Mouse (Mus musculus) bone marrow, adult 2 months (tissue): Measurements from ENCODE around the gene Car5a.

Experiments
- CTCF ChIP-seq: fragments of 200-500 bp; IDR thresholded peaks from 2 replicates; pipeline ENCODE4 v1.5.1; 2011; ENCODE audit warnings: low read length, control low read depth; ENCODE audit not compliant: control insufficient read depth, insufficient read depth
- POLR2A ChIP-seq: fragments of 200-500 bp; IDR thresholded peaks from 2 replicates; pipeline ENCODE4 v1.6.1; 2011; ENCODE audit warnings: low read depth, mild to moderate bottlenecking, control low read depth, low read length, borderline replicate concordance; ENCODE audit not compliant: control insufficient read depth

DNA sequence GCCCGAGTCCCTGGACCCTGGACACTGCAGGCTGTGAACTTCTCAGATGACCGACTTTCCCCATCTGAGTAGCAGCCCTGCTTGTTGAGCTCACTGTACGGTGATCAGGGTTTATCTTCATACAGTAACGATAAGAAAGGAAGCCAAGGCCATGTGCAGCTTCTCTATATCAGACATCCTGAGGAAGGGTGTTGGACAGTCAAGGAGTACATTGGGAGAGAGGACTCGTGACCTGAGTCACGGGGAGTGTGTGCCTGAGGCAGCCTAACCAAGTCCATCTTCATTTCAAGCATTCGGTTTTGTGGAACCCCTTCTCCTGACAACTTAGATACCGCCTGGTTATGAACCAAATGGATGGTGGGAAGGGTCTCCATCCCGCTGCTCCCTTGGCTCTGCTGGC, 69.2 kb downstream of the Car5a start:
- TF ChIP-seq POLR2A (no peak), CTCF (no peak)
